5 mouse cellular contexts compared by ENCODE assay signal in the genomic region with DNA sequence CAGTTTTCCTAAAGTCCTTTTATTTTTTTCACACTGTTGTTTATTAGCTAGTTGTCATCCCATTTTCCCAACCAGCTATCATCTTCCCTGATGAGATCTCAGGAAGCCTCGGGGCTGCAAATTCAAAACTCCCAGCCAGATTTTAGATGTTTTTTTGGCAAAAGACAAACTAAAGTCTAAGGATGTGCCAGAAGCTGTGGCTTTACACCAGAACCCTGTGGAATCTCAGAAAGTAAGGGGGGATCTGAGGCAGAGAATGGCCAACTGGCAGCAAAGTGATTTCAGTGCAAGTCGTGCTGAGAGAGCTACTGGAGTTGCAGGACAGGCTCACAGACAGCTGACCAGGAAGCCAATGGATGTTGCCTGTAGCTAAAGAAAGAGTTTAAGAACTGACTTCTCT.
"Had no signal": no experiment of that assay in that cellular context is flagged by ENCODE, and none has a peak within 500 bp of the region (broad histone marks: within the 10 kb centered on the region; RNA-seq: fewer than 3 reads in every experiment).

No protein-coding gene starts in this region.

- DNase-seq: kidney, adult 11 months; kidney, adult 9 months; kidney, postnatal 36 days; layer of hippocampus, adult 9-11 months; thymus, postnatal 4 days had no signal
